Mouse (Mus musculus) hindbrain, embryonic 13.5 days (tissue): ENCODE data around the gene Kcne1l. TPM values are rescaled to one million over a fixed set of nuclear protein-coding genes. Genes with fewer than 3 reads are reported as not detected.

Source experiments
- ATAC-seq: fragments of 200-750 bp; cut with Nextera tagmentation; 2 replicates; pipeline ENCODE4 v1.8.0; 2017; ENCODE audit warnings: moderate TSS enrichment; ENCODE audit not compliant: low FRiP score
- H3K27ac ChIP-seq: fragments of 300-500 bp; sonication (generic); 2 replicates; pipeline ENCODE4 v1.5.1; 2015; ENCODE audit warnings: inconsistent platforms, mild to moderate bottlenecking, moderate library complexity
- H3K27me3 ChIP-seq: fragments of 300-500 bp; sonication (generic); 2 replicates; pipeline ENCODE4 v1.6.1; 2015; ENCODE audit warnings: mild to moderate bottlenecking, inconsistent platforms
- H3K36me3 ChIP-seq: fragments of 300-500 bp; sonication (generic); 2 replicates; pipeline ENCODE4 v1.6.1; 2015; ENCODE audit warnings: mild to moderate bottlenecking, inconsistent platforms
- H3K4me1 ChIP-seq: fragments of 300-500 bp; sonication (generic); replicated peaks from 2 replicates; pipeline ENCODE4 v1.6.1; 2015; ENCODE audit warnings: inconsistent platforms
- H3K4me2 ChIP-seq: fragments of 300-500 bp; sonication (generic); 2 replicates; pipeline ENCODE4 v1.6.1; 2015; ENCODE audit warnings: inconsistent platforms, mild to moderate bottlenecking, moderate library complexity
- H3K4me3 ChIP-seq: fragments of 300-500 bp; sonication (generic); 2 replicates; pipeline ENCODE4 v1.5.1; 2015; ENCODE audit warnings: mild to moderate bottlenecking, inconsistent platforms
- H3K9ac ChIP-seq: fragments of 300-500 bp; sonication (generic); 2 replicates; pipeline ENCODE4 v1.6.1; 2015; ENCODE audit warnings: mild to moderate bottlenecking, inconsistent platforms
- H3K9me3 ChIP-seq: fragments of 300-500 bp; sonication (generic); 2 replicates; pipeline ENCODE4 v1.6.1; 2016; ENCODE audit warnings: inconsistent platforms
- WGBS: fragments of 180-500 bp; shearing (Covaris S2); methylation state at CpG from one replicate; pipeline ENCODE4 v1.1.7; 2015; 5-methylcytosine and 5-hydroxymethylcytosine counted together
- polyA plus RNA-seq: library from polyadenylated mRNA; unstranded; fragments of >200 nt; fragmentation: Nextera tagmentation; extraction: Ambion mirVana; gene quantifications from 2 replicates; pipeline ENCODE4 v1.2.1, GENCODE M21; 2015

Kcne1l gene
- polyA plus RNA-seq, 1 experiment from 2014 or later: 33.9 TPM

DNA sequence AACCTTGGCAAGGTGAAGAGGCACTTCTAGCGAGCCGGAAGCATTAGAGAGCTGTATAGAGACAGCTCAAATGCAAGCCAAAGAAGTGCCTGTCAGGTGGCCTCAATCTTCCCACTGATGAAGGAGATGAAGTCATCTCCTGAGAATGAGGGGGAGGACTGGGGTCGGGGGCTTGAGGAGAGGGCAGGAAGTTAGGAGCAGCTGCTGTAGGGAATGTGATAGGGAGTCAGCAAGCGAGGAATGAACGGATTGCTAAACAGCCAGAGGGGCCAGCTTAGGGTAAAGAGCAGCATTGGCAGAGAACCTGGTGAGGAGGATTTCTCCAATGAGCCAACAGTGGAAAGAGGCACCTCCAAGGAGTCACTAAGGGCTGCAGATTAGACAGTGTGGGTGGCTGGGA, 20.2 kb downstream of the Kcne1l start:
- Histone ChIP-seq H3K27me3 (0 out of 2 replicates have a peak, but pooled peaks cover 20% of the 10 kb centered on the region), H3K4me1 (no peaks in the 10 kb centered on the region), H3K4me2 (no peak overlapping the region), H3K36me3 (no peaks in the 10 kb centered on the region), H3K27ac (no peak overlapping the region), H3K9me3 (no peaks in the 10 kb centered on the region), H3K9ac (no peak overlapping the region), H3K4me3 (no peak overlapping the region)
- 55% methylated on average over 5 of the region's 5 CpGs for WGBS
- no peak for ATAC-seq

GRCm38 (mm10) chrX:142276573-142276972, 29.5 kb downstream of the Kcne1l start:
- H3K27me3 ChIP-seq: peaks cover 3% of the 10 kb centered on the region; the same call in 1 of the 2 replicates
- H3K4me1 ChIP-seq: no peaks in the 10 kb centered on the region
- H3K9ac ChIP-seq: no peak overlapping the region
- no peak for ATAC-seq
- H3K9me3 ChIP-seq: no peaks in the 10 kb centered on the region
- H3K27ac ChIP-seq: no peak overlapping the region
- no peak overlapping the region for H3K4me3 ChIP-seq
- H3K36me3 ChIP-seq: no peaks in the 10 kb centered on the region
- 80% methylated on average over 3 of the region's 3 CpGs for WGBS
- H3K4me2 ChIP-seq: no peak overlapping the region

DNA sequence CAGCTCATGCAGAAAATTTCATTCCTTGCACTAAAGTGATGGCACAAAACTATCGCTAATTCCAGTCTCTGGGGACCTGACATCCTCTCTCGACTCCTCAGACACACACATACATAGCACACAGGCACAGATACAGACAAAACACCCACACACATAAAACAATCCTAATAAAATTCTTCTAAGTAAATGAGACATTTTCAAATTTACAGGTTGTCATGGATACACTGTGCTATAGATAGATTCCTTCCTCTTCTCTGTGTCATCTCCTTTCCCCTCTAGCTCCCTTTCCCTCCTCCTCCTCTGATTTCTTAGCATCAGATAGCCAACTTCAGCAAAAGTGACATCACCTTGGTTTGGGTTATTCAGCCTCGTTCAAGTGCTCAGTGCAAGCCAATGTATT, 30.1 kb downstream of the Kcne1l start:
- H3K4me3 ChIP-seq: no peak overlapping the region
- peaks cover 3% of the 10 kb centered on the region; the same call in 1 of the 2 replicates for H3K27me3 ChIP-seq
- H3K27ac ChIP-seq: no peak overlapping the region
- H3K4me1 ChIP-seq: no peaks in the 10 kb centered on the region
- 79% methylated on average over 3 of the region's 3 CpGs for WGBS
- no peaks in the 10 kb centered on the region for H3K36me3 ChIP-seq
- no peaks in the 10 kb centered on the region for H3K9me3 ChIP-seq
- H3K4me2 ChIP-seq: no peak overlapping the region
- ATAC-seq: no peak
- no peak overlapping the region for H3K9ac ChIP-seq

Other genes with a start within 250 kb of the Kcne1l start
- gene Gucy2f, start 109.4 kb downstream of the Kcne1l start, polyA plus RNA-seq: 0.08 and 0.17 TPM in 2 replicates
- 13.0 and 14.7 TPM in 2 replicates for gene Nxt2, start 79.5 kb downstream of the Kcne1l start, polyA plus RNA-seq
- gene Acsl4, start 84.2 kb upstream of the Kcne1l start, polyA plus RNA-seq: 18.4 TPM in 2 replicates